Mouse (Mus musculus): Measurements from ENCODE around the gene Nav3. TPM values are rescaled to one million over a fixed set of nuclear protein-coding genes. Genes with fewer than 3 reads are reported as not detected.
"Not testable (repeated sequence)": the region's sequence is repeated elsewhere in the genome, so short reads cannot be mapped to it uniquely, and the experiment has no call there.

The Nav3 gene
- polyA plus RNA-seq, 1 experiment from 2014 or later: 1.2 TPM

- ATAC-seq (ENCODE audit: low read depth): no peak
These were observed 379.4 kb downstream of the Nav3 start for GRCm38 (mm10) chr10:110076575-110076974.

GRCm38 (mm10) chr10:110072355-110072754, 383.6 kb downstream of the Nav3 start:
- no peak overlapping the region for H3K4me3 ChIP-seq (ENCODE audit: low read length)
- H3K4me2 ChIP-seq (ENCODE audit: low read depth, low read length): no peak overlapping the region
- H3K36me3 ChIP-seq (ENCODE audit: control insufficient read depth, insufficient read depth, low read length): no peaks in the 10 kb centered on the region
- no peaks in the 10 kb centered on the region for H3K27me3 ChIP-seq (ENCODE audit: control insufficient read depth, insufficient read depth, low read depth, low read length)
- no peaks in the 10 kb centered on the region for H3K4me1 ChIP-seq (replicated peaks; ENCODE audit: control insufficient read depth, insufficient read depth, low read length)
- no peak overlapping the region for H3K27ac ChIP-seq (ENCODE audit: low read length)
- no peak for ATAC-seq (ENCODE audit: low read depth)
- WGBS: 43% methylated on average over 8 of the region's 8 CpGs
- H3K9ac ChIP-seq (ENCODE audit: low read length): no peak overlapping the region
- no peaks in the 10 kb centered on the region for H3K9me3 ChIP-seq (ENCODE audit: control insufficient read depth, low read length)

More at GRCm38 (mm10) chr10:110076575-110076974, 379.4 kb downstream of the Nav3 start:
- Histone ChIP-seq H3K4me2 (ENCODE audit: low read depth, low read length) (no peak overlapping the region), H3K9ac (ENCODE audit: low read length) (no peak overlapping the region), H3K27ac (ENCODE audit: low read length) (no peak overlapping the region), H3K4me3 (ENCODE audit: low read length) (no peak overlapping the region), H3K9me3 (ENCODE audit: control insufficient read depth, low read length) (no peaks in the 10 kb centered on the region), H3K4me1 (replicated peaks; ENCODE audit: control insufficient read depth, insufficient read depth, low read length) (no peaks in the 10 kb centered on the region), H3K27me3 (ENCODE audit: control insufficient read depth, insufficient read depth, low read depth, low read length) (no peaks in the 10 kb centered on the region), H3K36me3 (ENCODE audit: control insufficient read depth, insufficient read depth, low read length) (no peaks in the 10 kb centered on the region)
- WGBS: 78% methylated on average over 5 of the region's 5 CpGs

GRCm38 (mm10) chr10:110061166-110061565, 394.8 kb downstream of the Nav3 start:
- H3K9ac ChIP-seq (ENCODE audit: low read length): no peak overlapping the region
- WGBS: 59% methylated on average over 5 of the region's 5 CpGs
- H3K4me1 ChIP-seq (replicated peaks; ENCODE audit: control insufficient read depth, insufficient read depth, low read length): no peaks in the 10 kb centered on the region
- H3K36me3 ChIP-seq (ENCODE audit: control insufficient read depth, insufficient read depth, low read length): no peaks in the 10 kb centered on the region
- no peaks in the 10 kb centered on the region for H3K27me3 ChIP-seq (ENCODE audit: control insufficient read depth, insufficient read depth, low read depth, low read length)
- H3K4me2 ChIP-seq (ENCODE audit: low read depth, low read length): no peak overlapping the region
- H3K4me3 ChIP-seq (ENCODE audit: low read length): no peak overlapping the region
- H3K27ac ChIP-seq (ENCODE audit: low read length): no peak overlapping the region
- no peaks in the 10 kb centered on the region for H3K9me3 ChIP-seq (ENCODE audit: control insufficient read depth, low read length)
- no peak for ATAC-seq (ENCODE audit: low read depth)

GRCm38 (mm10) chr10:110037547-110037946, 418.5 kb downstream of the Nav3 start:
- H3K4me2 ChIP-seq (ENCODE audit: low read depth, low read length): no peak overlapping the region
- no peak overlapping the region for H3K4me3 ChIP-seq (ENCODE audit: low read length)
- H3K9ac ChIP-seq (ENCODE audit: low read length): no peak overlapping the region
- no peaks in the 10 kb centered on the region for H3K4me1 ChIP-seq (replicated peaks; ENCODE audit: control insufficient read depth, insufficient read depth, low read length)
- H3K36me3 ChIP-seq (ENCODE audit: control insufficient read depth, insufficient read depth, low read length): no peaks in the 10 kb centered on the region
- no peaks in the 10 kb centered on the region for H3K9me3 ChIP-seq (ENCODE audit: control insufficient read depth, low read length)
- H3K27ac ChIP-seq (ENCODE audit: low read length): no peak overlapping the region
- WGBS: 74% methylated on average over 4 of the region's 4 CpGs
- no peak for ATAC-seq (ENCODE audit: low read depth)
- H3K27me3 ChIP-seq (ENCODE audit: control insufficient read depth, insufficient read depth, low read depth, low read length): no peaks in the 10 kb centered on the region

- Histone ChIP-seq H3K9me3 (ENCODE audit: control insufficient read depth, low read length) (no peaks in the 10 kb centered on the region), H3K4me3 (ENCODE audit: low read length) (no peak overlapping the region), H3K4me1 (replicated peaks; ENCODE audit: control insufficient read depth, insufficient read depth, low read length) (no peaks in the 10 kb centered on the region), H3K9ac (ENCODE audit: low read length) (no peak overlapping the region), H3K36me3 (ENCODE audit: control insufficient read depth, insufficient read depth, low read length) (no peaks in the 10 kb centered on the region), H3K27me3 (ENCODE audit: control insufficient read depth, insufficient read depth, low read depth, low read length) (no peaks in the 10 kb centered on the region), H3K27ac (ENCODE audit: low read length) (no peak overlapping the region), H3K4me2 (ENCODE audit: low read depth, low read length) (no peak overlapping the region)
- no peak for ATAC-seq (ENCODE audit: low read depth)
- WGBS: 82% methylated on average over 7 of the region's 7 CpGs
These were observed 421.4 kb downstream of the Nav3 start for GRCm38 (mm10) chr10:110034582-110035099.

GRCm38 (mm10) chr10:110024897-110025296, 431.1 kb downstream of the Nav3 start:
- not testable (repeated sequence) for ATAC-seq (ENCODE audit: low read depth); H3K4me1 ChIP-seq (replicated peaks; ENCODE audit: control insufficient read depth, insufficient read depth, low read length); H3K27ac ChIP-seq (ENCODE audit: low read length); H3K9ac ChIP-seq (ENCODE audit: low read length); H3K36me3 ChIP-seq (ENCODE audit: control insufficient read depth, insufficient read depth, low read length); H3K9me3 ChIP-seq (ENCODE audit: control insufficient read depth, low read length); H3K4me3 ChIP-seq (ENCODE audit: low read length); H3K4me2 ChIP-seq (ENCODE audit: low read depth, low read length); H3K27me3 ChIP-seq (ENCODE audit: control insufficient read depth, insufficient read depth, low read depth, low read length)
- whole genome bisulfite sequencing: 78% methylated on average over 2 of the region's 2 CpGs

- peaks cover 2% of the 10 kb centered on the region; the same call in 1 of the 2 replicates for H3K9me3 ChIP-seq (ENCODE audit: control insufficient read depth, low read length)
- 76% methylated on average over 3 of the region's 3 CpGs for WGBS
- H3K4me1 ChIP-seq (replicated peaks; ENCODE audit: control insufficient read depth, insufficient read depth, low read length): no peaks in the 10 kb centered on the region
- no peak overlapping the region for H3K27ac ChIP-seq (ENCODE audit: low read length)
- no peak overlapping the region for H3K4me3 ChIP-seq (ENCODE audit: low read length)
- ATAC-seq (ENCODE audit: low read depth): no peak
- no peaks in the 10 kb centered on the region for H3K27me3 ChIP-seq (ENCODE audit: control insufficient read depth, insufficient read depth, low read depth, low read length)
- H3K9ac ChIP-seq (ENCODE audit: low read length): no peak overlapping the region
- H3K36me3 ChIP-seq (ENCODE audit: control insufficient read depth, insufficient read depth, low read length): no peaks in the 10 kb centered on the region
- H3K4me2 ChIP-seq (ENCODE audit: low read depth, low read length): no peak overlapping the region
These were observed 433.9 kb downstream of the Nav3 start for GRCm38 (mm10) chr10:110022100-110022499.

- no peak overlapping the region for H3K9ac ChIP-seq (ENCODE audit: low read length)
- 0 out of 2 replicates have a peak, but pooled peaks have one; percentile 20 for ATAC-seq (ENCODE audit: low read depth)
- no peak overlapping the region for H3K4me3 ChIP-seq (ENCODE audit: low read length)
- no peaks in the 10 kb centered on the region for H3K4me1 ChIP-seq (replicated peaks; ENCODE audit: control insufficient read depth, insufficient read depth, low read length)
- WGBS: 43% methylated on average over 4 of the region's 4 CpGs
- peaks cover 2% of the 10 kb centered on the region; the same call in 1 of the 2 replicates for H3K9me3 ChIP-seq (ENCODE audit: control insufficient read depth, low read length)
- H3K4me2 ChIP-seq (ENCODE audit: low read depth, low read length): no peak overlapping the region
- no peak overlapping the region for H3K27ac ChIP-seq (ENCODE audit: low read length)
- no peaks in the 10 kb centered on the region for H3K27me3 ChIP-seq (ENCODE audit: control insufficient read depth, insufficient read depth, low read depth, low read length)
- no peaks in the 10 kb centered on the region for H3K36me3 ChIP-seq (ENCODE audit: control insufficient read depth, insufficient read depth, low read length)
These were observed 436.6 kb downstream of the Nav3 start for GRCm38 (mm10) chr10:110019266-110019866.

- H3K4me1 ChIP-seq (replicated peaks; ENCODE audit: control insufficient read depth, insufficient read depth, low read length); ATAC-seq (ENCODE audit: low read depth); H3K27ac ChIP-seq (ENCODE audit: low read length); H3K27me3 ChIP-seq (ENCODE audit: control insufficient read depth, insufficient read depth, low read depth, low read length); H3K4me3 ChIP-seq (ENCODE audit: low read length); H3K36me3 ChIP-seq (ENCODE audit: control insufficient read depth, insufficient read depth, low read length); H3K9me3 ChIP-seq (ENCODE audit: control insufficient read depth, low read length); H3K4me2 ChIP-seq (ENCODE audit: low read depth, low read length); H3K9ac ChIP-seq (ENCODE audit: low read length): not testable (repeated sequence)
- 73% methylated on average over 5 of the region's 5 CpGs for WGBS
These were observed 454.7 kb downstream of the Nav3 start for GRCm38 (mm10) chr10:110001328-110001727.
